Mouse (Mus musculus) hindbrain, embryonic 14.5 days (tissue): Measurements from ENCODE around the gene Cox7a1. TPM values are rescaled to one million over a fixed set of nuclear protein-coding genes. Genes with fewer than 3 reads are reported as not detected.

ENCODE experiments used
- ATAC-seq: fragments of 200-750 bp; cut with Nextera tagmentation; 2 replicates; pipeline ENCODE4 v1.8.0; 2017; ENCODE audit warnings: moderate number of reproducible peaks, mild to moderate bottlenecking, moderate TSS enrichment, moderate library complexity; ENCODE audit not compliant: low FRiP score
- DNase-seq: peaks from one replicate; pipeline ENCODE4 v3.0.0-alpha.2; 2015; ENCODE audit warnings: low spot score
- H3K27ac ChIP-seq: fragments of 300-500 bp; sonication (generic); 2 replicates; pipeline ENCODE4 v1.5.1; 2014; ENCODE audit warnings: mild to moderate bottlenecking, moderate library complexity
- H3K27me3 ChIP-seq: fragments of 300-500 bp; sonication (generic); 2 replicates; pipeline ENCODE4 v1.6.1; 2014; ENCODE audit warnings: mild to moderate bottlenecking, low read length, mixed read lengths; ENCODE audit not compliant: control insufficient read depth, insufficient read depth
- H3K36me3 ChIP-seq: fragments of 300-500 bp; sonication (generic); replicated peaks from 2 replicates; pipeline ENCODE4 v1.6.1; 2014; ENCODE audit not compliant: control insufficient read depth, insufficient read depth
- H3K4me1 ChIP-seq: fragments of 300-500 bp; sonication (generic); replicated peaks from 2 replicates; pipeline ENCODE4 v1.6.1; 2014; ENCODE audit warnings: antibody characterized with exemption, low read length, mixed read lengths; ENCODE audit not compliant: control insufficient read depth, insufficient read depth
- H3K4me2 ChIP-seq: fragments of 300-500 bp; sonication (generic); replicated peaks from 2 replicates; pipeline ENCODE4 v1.6.1; 2014; ENCODE audit warnings: mild to moderate bottlenecking, moderate library complexity
- H3K4me3 ChIP-seq: fragments of 300-500 bp; sonication (generic); replicated peaks from 2 replicates; pipeline ENCODE4 v1.5.1; 2014; ENCODE audit warnings: mild to moderate bottlenecking, low read length
- H3K9ac ChIP-seq: fragments of 300-500 bp; sonication (generic); 2 replicates; pipeline ENCODE4 v1.6.1; 2014
- H3K9me3 ChIP-seq: fragments of 300-500 bp; sonication (generic); 2 replicates; pipeline ENCODE4 v1.6.1; 2016; ENCODE audit warnings: low read length; ENCODE audit not compliant: control insufficient read depth
- WGBS: fragments of 180-500 bp; shearing (Covaris S2); extraction: QIAGEN DNeasy Blood & Tissue Kit; methylation state at CpG from one replicate; pipeline ENCODE4 v1.1.7; 2014; 5-methylcytosine and 5-hydroxymethylcytosine counted together
- polyA plus RNA-seq: library from polyadenylated mRNA; unstranded; fragments of >200 nt; fragmentation: Nextera tagmentation; extraction: Ambion mirVana; gene quantifications from 2 replicates; pipeline ENCODE4 v1.2.1, GENCODE M21; 2014

Gene Cox7a1
- polyA plus RNA-seq, 1 experiment from 2014 or later = 6.9 TPM

DNA sequence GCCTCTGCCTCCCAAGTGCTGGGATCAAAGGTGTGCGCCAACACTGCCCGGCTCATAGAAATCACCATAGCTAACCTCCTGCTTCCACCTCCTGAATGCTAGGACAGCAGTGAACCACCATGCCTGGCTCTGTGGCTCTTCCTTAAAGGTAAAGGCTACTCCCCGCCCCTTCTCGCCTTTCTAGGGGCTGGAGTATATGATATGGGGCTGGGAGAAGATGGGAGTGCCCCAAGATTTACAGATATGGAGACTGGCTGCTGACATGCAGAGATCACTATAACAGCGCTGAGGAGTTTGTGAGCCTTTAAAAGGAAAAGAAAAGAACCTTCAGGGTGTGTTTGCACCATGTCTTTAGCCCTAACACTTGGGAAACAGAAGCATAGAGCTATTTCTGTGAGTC, 38.3 kb downstream of the Cox7a1 start:
- Histone ChIP-seq H3K9me3 (no peaks in the 10 kb centered on the region), H3K27ac (no peak overlapping the region), H3K9ac (no peak overlapping the region), H3K4me2 (no peak overlapping the region), H3K27me3 (no peaks in the 10 kb centered on the region), H3K4me1 (no peaks in the 10 kb centered on the region; the same call in 1 of the 2 replicates), H3K4me3 (no peak overlapping the region), H3K36me3 (peaks cover 46% of the 10 kb centered on the region)
- 96% methylated on average over 5 of the region's 5 CpGs for WGBS
- no peak for DNase-seq
- no peak for ATAC-seq

DNA sequence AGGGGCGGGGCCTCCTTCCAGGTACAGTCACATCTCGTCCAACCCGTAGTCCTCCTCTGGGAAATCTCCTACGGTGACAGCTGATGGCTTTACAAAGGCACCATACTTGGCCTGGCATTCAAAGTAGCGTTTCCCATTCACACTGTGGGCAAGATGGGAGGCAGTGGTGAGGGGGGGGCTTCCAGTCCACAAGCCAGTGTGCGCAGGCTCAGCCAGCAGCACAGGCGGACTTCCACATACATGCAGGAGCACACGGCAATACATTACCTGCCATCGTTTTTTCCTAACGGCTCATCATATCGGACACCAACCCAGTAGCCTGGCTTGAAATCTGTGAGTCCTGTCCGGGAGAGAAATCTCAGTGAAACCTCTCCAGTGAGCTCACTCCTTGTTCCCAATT, 40.3 kb downstream of the Cox7a1 start:
- ATAC-seq = no peak
- 91% methylated on average over 12 of the region's 12 CpGs for WGBS
- no peak for DNase-seq
- H3K27ac ChIP-seq = no peak overlapping the region
- H3K27me3 ChIP-seq = no peaks in the 10 kb centered on the region
- peaks cover 57% of the 10 kb centered on the region for H3K36me3 ChIP-seq
- no peak overlapping the region for H3K4me2 ChIP-seq
- no peaks in the 10 kb centered on the region for H3K9me3 ChIP-seq
- H3K4me1 ChIP-seq = no peaks in the 10 kb centered on the region; the same call in 1 of the 2 replicates
- no peak overlapping the region for H3K4me3 ChIP-seq
- no peak overlapping the region for H3K9ac ChIP-seq

DNA sequence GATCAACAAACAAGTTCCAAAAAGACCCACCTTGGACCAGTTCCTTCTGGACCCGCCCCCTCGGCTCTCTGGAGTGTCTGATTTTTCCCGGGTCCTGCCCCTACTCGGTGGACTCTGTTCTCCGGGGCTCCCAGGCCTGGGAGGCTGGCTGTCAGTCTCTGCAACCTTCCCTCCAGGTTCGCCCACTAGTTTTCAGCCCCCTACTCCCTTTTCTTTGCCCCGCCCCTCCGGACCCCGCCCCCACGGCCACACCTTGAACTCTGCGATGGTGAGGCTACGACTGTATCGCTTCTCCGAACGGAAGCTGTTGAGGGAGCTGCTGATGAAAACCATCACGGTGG, 47.4 kb downstream of the Cox7a1 start:
- Histone ChIP-seq H3K27me3 (no peaks in the 10 kb centered on the region), H3K27ac (peak overlapping the region; percentile 96), H3K4me1 (peaks cover 10% of the 10 kb centered on the region), H3K4me2 (peak overlapping the region; percentile 60), H3K4me3 (peak overlapping the region; percentile 63), H3K36me3 (peaks cover 45% of the 10 kb centered on the region), H3K9ac (peak overlapping the region; percentile 75), H3K9me3 (no peaks in the 10 kb centered on the region)
- DNase-seq (no peak), ATAC-seq (peak; percentile 49; the same call in 1 of the 2 replicates)
- WGBS = under 1% methylated on average over 16 of the region's 16 CpGs

DNA sequence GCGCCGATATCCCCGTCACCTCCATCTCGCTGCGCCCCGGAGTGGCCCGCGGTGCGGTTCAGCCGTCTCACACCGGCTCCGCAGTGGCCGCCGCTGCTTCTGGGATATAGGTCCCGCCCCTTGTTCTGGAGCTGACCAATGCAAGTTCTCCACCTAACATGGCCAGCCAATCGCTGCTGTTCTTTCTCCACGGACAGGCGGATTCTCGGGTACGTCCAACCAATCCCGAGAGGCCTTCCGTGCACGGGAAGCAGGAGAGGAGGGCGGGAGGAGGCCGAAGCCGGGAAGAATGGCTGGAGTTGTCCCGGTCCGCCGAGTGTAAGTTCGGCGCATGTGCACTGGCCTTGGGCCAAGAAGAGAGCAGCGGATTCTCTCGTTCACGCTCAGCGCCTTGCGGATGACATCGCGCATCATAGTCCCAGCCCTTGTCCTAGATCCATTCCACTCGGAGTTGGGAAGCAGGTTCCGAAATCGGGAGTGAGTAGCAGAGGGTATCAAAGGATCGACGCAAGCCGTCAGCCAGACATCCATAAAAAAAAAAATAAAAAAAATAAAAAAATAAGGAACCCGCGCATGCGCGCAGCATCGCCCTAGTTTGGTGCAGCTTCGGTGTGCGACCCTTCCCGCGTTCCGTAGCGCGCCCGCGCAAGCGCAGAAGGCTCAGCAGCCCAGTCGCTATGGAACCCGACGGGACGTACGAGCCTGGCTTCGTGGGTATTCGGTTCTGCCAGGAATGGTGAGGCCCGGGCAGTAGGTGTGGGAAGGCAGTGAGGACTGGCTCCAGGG, 47.9 kb downstream of the Cox7a1 start, which contains the start of the genes Polr2i and Tbcb:
Gene Polr2i (plus strand): TSS at position 280 of the 786 bp plus-strand sequence.
Gene Tbcb (minus strand): TSS at position 604 of the 786 bp plus-strand sequence.
- Histone ChIP-seq H3K27me3 (no peaks in the 10 kb centered on the region), H3K36me3 (peaks cover 39% of the 10 kb centered on the region), H3K4me2 (peak within 1 kb of the TSS; percentile 60), H3K9ac (peak within 1 kb of the TSS; percentile 75), H3K4me1 (peaks cover 10% of the 10 kb centered on the region), H3K4me3 (peak within 1 kb of the TSS; percentile 63), H3K27ac (peak within 1 kb of the TSS; percentile 96), H3K9me3 (no peaks in the 10 kb centered on the region)
- ATAC-seq (peak; percentile 95), DNase-seq (peak; percentile 98)
- under 1% methylated on average over 67 of the region's 67 CpGs for WGBS

DNA sequence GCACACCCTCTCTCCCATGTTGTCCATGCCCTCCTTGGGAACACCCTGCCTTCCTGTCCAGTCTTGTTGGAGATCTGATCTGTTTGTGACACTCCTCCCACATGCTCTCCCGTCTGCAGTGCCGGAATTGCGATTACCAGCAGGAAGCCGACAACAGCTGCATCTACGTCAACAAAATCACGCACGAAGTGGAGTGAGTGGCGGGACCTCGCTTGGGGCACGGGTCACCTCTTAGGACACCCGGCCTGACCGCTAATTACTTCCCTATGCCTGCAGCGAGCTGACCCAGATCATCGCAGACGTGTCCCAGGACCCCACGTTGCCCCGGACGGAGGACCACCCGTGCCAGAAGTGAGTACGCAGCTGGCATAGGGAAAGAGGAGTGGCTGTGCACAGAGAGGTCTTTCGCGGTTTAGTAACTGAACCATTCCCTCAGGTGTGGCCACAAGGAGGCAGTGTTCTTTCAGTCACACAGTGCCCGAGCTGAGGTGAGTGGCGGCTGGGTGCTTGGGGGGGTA, 48.7 kb downstream of the Cox7a1 start:
- no peak; the same call in 1 of the 2 replicates for ATAC-seq
- Histone ChIP-seq H3K9me3 (no peaks in the 10 kb centered on the region), H3K27me3 (no peaks in the 10 kb centered on the region), H3K27ac (peak overlapping the region; percentile 96), H3K4me1 (peaks cover 10% of the 10 kb centered on the region), H3K36me3 (peaks cover 31% of the 10 kb centered on the region), H3K9ac (peak overlapping the region; percentile 75), H3K4me2 (peak overlapping the region; percentile 57), H3K4me3 (peak overlapping the region; percentile 63)
- 4% methylated on average over 24 of the region's 24 CpGs for WGBS
- peak; percentile 27 for DNase-seq

DNA sequence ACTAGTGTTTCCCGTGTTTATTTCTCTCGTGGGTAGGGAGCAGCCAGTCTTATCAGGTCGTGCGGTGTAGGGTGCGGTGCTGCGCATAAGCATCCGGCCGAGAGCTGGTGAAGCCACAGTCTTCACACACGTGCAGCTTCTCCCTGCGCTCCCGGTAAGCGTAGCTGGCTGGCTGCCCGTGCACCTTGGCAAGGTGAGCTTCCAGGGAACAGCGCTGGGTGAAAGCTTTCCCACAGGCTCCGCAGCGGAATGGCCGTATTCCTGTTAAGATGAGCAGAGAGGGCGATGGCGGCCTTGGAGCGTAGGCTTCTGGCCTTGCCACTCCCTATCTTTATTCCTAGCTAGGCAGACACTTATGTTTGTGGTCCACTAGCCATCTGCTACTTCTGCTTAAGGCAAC, 49.4 kb downstream of the Cox7a1 start:
- Histone ChIP-seq H3K9ac (peak overlapping the region; percentile 1; the same call in 1 of the 2 replicates), H3K27ac (no peak overlapping the region), H3K4me3 (peak overlapping the region; percentile 63), H3K4me2 (peak overlapping the region; percentile 57), H3K4me1 (peaks cover 10% of the 10 kb centered on the region), H3K36me3 (peaks cover 25% of the 10 kb centered on the region), H3K9me3 (no peaks in the 10 kb centered on the region), H3K27me3 (no peaks in the 10 kb centered on the region)
- no peak for ATAC-seq
- DNase-seq = no peak
- WGBS = 89% methylated on average over 20 of the region's 20 CpGs

DNA sequence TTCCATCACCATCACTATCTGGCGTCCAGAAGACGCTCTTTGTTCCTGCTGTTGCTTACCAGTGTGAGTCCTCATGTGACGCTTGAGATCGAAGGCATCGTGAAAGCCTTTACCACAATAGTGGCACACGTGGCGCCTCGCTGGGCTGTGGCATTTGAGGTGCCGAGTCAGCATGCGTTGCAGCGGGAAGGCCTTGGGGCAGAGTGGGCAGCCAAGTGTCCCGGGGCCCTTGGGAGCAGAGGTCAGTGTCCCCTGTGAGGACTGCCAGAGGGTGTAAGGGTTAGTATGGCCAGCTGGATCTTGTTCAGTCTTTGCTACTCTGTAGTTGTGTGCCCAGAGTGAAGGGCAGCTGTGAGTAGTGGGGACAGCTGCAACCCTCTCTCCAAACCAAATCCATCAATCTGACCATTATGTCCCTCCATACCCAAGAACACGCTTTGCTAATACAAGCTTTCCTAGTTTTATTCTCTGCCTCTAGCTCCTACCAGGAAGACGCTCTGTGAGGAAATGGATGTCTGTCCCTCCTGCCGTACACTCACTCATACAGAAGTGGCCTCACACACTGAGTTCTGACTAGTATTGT, 50.4 kb downstream of the Cox7a1 start:
- Histone ChIP-seq H3K9ac (no peak overlapping the region), H3K4me1 (peaks cover 10% of the 10 kb centered on the region), H3K4me2 (no peak overlapping the region), H3K4me3 (no peak overlapping the region), H3K9me3 (no peaks in the 10 kb centered on the region), H3K27ac (no peak overlapping the region), H3K27me3 (no peaks in the 10 kb centered on the region), H3K36me3 (peaks cover 24% of the 10 kb centered on the region)
- ATAC-seq = no peak
- 93% methylated on average over 15 of the region's 15 CpGs for whole genome bisulfite sequencing
- no peak for DNase-seq

DNA sequence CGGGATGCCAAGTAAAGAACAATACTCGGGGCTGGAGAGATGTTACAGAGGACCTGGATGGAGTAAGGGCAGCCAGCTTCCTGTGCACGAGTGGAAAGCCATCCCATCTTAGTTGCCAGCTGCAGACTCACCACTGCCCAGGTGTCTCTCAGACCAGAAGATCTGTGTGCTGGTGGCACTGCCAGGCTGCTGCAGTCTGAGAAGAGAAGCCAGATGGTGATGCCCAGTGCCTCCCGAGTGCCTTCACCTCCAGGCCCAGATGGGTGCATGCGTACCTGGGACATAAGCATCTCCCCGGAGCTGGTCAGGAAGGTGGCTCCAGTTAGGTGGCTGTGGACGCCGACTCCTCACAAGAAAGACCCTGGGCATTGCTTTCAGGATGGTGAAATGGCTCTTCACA, 51.1 kb downstream of the Cox7a1 start:
- Histone ChIP-seq H3K27me3 (no peaks in the 10 kb centered on the region), H3K4me1 (peaks cover 10% of the 10 kb centered on the region), H3K9ac (no peak overlapping the region), H3K27ac (no peak overlapping the region), H3K36me3 (peaks cover 24% of the 10 kb centered on the region), H3K9me3 (no peaks in the 10 kb centered on the region), H3K4me3 (no peak overlapping the region), H3K4me2 (no peak overlapping the region)
- no peak for ATAC-seq
- 92% methylated on average over 8 of the region's 8 CpGs for WGBS
- DNase-seq = no peak

DNA sequence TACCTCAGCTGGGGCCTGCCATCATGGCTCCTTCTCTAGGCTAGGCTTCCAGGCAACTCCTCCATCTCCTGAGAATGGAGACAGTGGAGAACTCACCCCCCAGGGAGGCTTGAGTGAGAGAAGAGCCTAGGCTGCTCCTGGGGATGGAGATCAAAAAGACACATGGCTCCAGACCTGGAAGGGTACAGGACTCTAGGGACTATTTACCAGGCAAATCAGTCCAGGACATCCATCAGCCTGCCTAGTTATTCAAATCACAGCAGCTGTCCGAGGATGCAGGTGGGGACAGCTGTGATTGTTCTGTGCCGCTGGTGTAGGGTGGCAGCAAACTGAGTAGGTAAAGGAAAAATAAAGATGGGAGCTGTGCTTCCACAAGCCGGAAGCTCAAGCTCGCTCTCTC, 51.7 kb downstream of the Cox7a1 start, which contains the start of gene Ovol3:
Gene Ovol3 (minus strand): TSS at position 101 of the 400 bp plus-strand sequence.
- peaks cover 8% of the 10 kb centered on the region for H3K4me1 ChIP-seq
- H3K4me2 ChIP-seq = no peak within 1 kb of the TSS
- H3K36me3 ChIP-seq = peaks cover 24% of the 10 kb centered on the region
- H3K9ac ChIP-seq = no peak within 1 kb of the TSS
- no peaks in the 10 kb centered on the region for H3K9me3 ChIP-seq
- H3K27me3 ChIP-seq = no peaks in the 10 kb centered on the region
- no peak within 1 kb of the TSS for H3K4me3 ChIP-seq
- ATAC-seq (no peak), DNase-seq (no peak)
- WGBS = 75% methylated on average over 4 of the region's 4 CpGs
- no peak within 1 kb of the TSS for H3K27ac ChIP-seq
